In genomic region chr14:57524671-57525387, GRCm38 (mm10) we compare ENCODE assay signal across 8 mouse cellular contexts. TPM values are rescaled to one million over a fixed set of nuclear protein-coding genes. Genes with fewer than 3 reads are reported as not detected.
DNase-seq lines count a peak whose midpoint lies in the region; ATAC-seq and TF ChIP-seq lines count a peak whose summit lies in the region.

Gene Il17d (plus strand): TSS chr14:57524777.

- TF ChIP-seq CTCF in bone marrow, adult 2 months (IDR thresholded peaks at IDR 0.05; ENCODE audit: control insufficient read depth, insufficient read depth, low read length): no peak

- peak within 1 kb of the TSS; percentile 12 for H3ac ChIP-seq in myocyte (ENCODE audit: control insufficient read depth, insufficient read length)

- H3K4me3 ChIP-seq in bone marrow, adult 2 months (replicated peaks; ENCODE audit: control insufficient read depth, low read depth, low read length): peak within 1 kb of the TSS; percentile 49
- H3K4me3 ChIP-seq in forebrain, embryonic 12.5 days (replicated peaks): peak within 1 kb of the TSS; percentile 81
- H3K4me3 ChIP-seq in hindbrain, embryonic 11.5 days (ENCODE audit: low read depth, low read length): peak within 1 kb of the TSS; percentile 73
- H3K4me3 ChIP-seq in limb, embryonic 13.5 days: peak within 1 kb of the TSS; percentile 75
- H3K4me3 ChIP-seq in myocyte: peak within 1 kb of the TSS; percentile 16

- TF ChIP-seq POLR2A in bone marrow, adult 2 months (IDR thresholded peaks at IDR 0.05; ENCODE audit: borderline replicate concordance, control insufficient read depth, low read depth, low read length): no peak
- TF ChIP-seq POLR2A in myocyte (IDR thresholded peaks at IDR 0.05; ENCODE audit: insufficient read length, low read depth): no peak

- peak within 1 kb of the TSS; percentile 72 for H3K9ac ChIP-seq in forebrain, embryonic 12.5 days
- peak within 1 kb of the TSS; percentile 68 for H3K9ac ChIP-seq in hindbrain, embryonic 11.5 days (ENCODE audit: low read depth, low read length)
- H3K9ac ChIP-seq in limb, embryonic 13.5 days: peak within 1 kb of the TSS; percentile 82

- no peaks in the 10 kb centered on the region for H3K36me3 ChIP-seq in forebrain, embryonic 12.5 days (replicated peaks)
- no peaks in the 10 kb centered on the region for H3K36me3 ChIP-seq in hindbrain, embryonic 11.5 days (ENCODE audit: control insufficient read depth, insufficient read depth, low read length)
- no peaks in the 10 kb centered on the region for H3K36me3 ChIP-seq in limb, embryonic 13.5 days
- no peaks in the 10 kb centered on the region for H3K36me3 ChIP-seq in myocyte (ENCODE audit: control insufficient read depth, insufficient read depth)

- peak within 1 kb of the TSS; percentile 88 for H3K4me2 ChIP-seq in forebrain, embryonic 12.5 days
- H3K4me2 ChIP-seq in hindbrain, embryonic 11.5 days (replicated peaks; ENCODE audit: low read depth, low read length): peak within 1 kb of the TSS; percentile 94
- peak within 1 kb of the TSS; percentile 88 for H3K4me2 ChIP-seq in limb, embryonic 13.5 days (replicated peaks)
- H3K4me2 ChIP-seq in myocyte (ENCODE audit: low read depth): peak within 1 kb of the TSS; percentile 61

- ATAC-seq in forebrain, embryonic 12.5 days (ENCODE audit: low FRiP score): peak; percentile 64
- ATAC-seq in hindbrain, embryonic 11.5 days (ENCODE audit: low FRiP score): peak; percentile 59
- ATAC-seq in limb, embryonic 13.5 days (ENCODE audit: low FRiP score, low read depth): peak; percentile 28; the same call in 1 of the 2 replicates

- no peaks in the 10 kb centered on the region for H3K9me3 ChIP-seq in forebrain, embryonic 12.5 days
- H3K9me3 ChIP-seq in hindbrain, embryonic 11.5 days (ENCODE audit: control insufficient read depth, low read length): no peaks in the 10 kb centered on the region
- no peaks in the 10 kb centered on the region for H3K9me3 ChIP-seq in limb, embryonic 13.5 days

- no peak within 1 kb of the TSS for H3K27ac ChIP-seq in bone marrow, adult 2 months (ENCODE audit: control insufficient read depth, insufficient read depth, low read depth, low read length, poor library complexity)
- peak within 1 kb of the TSS; percentile 70; the same call in 1 of the 2 replicates for H3K27ac ChIP-seq in forebrain, embryonic 12.5 days
- H3K27ac ChIP-seq in hindbrain, embryonic 11.5 days (ENCODE audit: low read depth, low read length): no peak within 1 kb of the TSS
- peak within 1 kb of the TSS; percentile 82 for H3K27ac ChIP-seq in limb, embryonic 13.5 days

- DNase-seq in left cerebral cortex, adult 18-20 months (ENCODE audit: low spot score in 2 of 2): peak in 1 of 2 experiments; percentile 36
- no peak for DNase-seq in left cerebral cortex, adult 11 months (ENCODE audit: low spot score)
- peak; percentile 67 for DNase-seq in hindbrain, embryonic 11.5 days (ENCODE audit: low spot score)
- DNase-seq in spleen, postnatal 14 days (ENCODE audit: low spot score in 2 of 2): no peak

- H3K79me2 ChIP-seq in myocyte (ENCODE audit: control insufficient read depth, insufficient read depth): no peaks in the 10 kb centered on the region

- peaks cover 49% of the 10 kb centered on the region for H3K27me3 ChIP-seq in forebrain, embryonic 12.5 days
- peaks cover 2% of the 10 kb centered on the region for H3K27me3 ChIP-seq in hindbrain, embryonic 11.5 days (ENCODE audit: control insufficient read depth, insufficient read depth, low read length)
- H3K27me3 ChIP-seq in limb, embryonic 13.5 days: no peaks in the 10 kb centered on the region
- H3K27me3 ChIP-seq in myocyte (ENCODE audit: control insufficient read depth, insufficient read depth, insufficient read length): peaks cover 22% of the 10 kb centered on the region

- H3K4me1 ChIP-seq in bone marrow, adult 2 months (ENCODE audit: control insufficient read depth, insufficient read depth, low read length): no peaks in the 10 kb centered on the region; the same call in none of the 2 replicates
- peaks cover 11% of the 10 kb centered on the region for H3K4me1 ChIP-seq in forebrain, embryonic 12.5 days
- H3K4me1 ChIP-seq in hindbrain, embryonic 11.5 days (replicated peaks; ENCODE audit: control insufficient read depth, insufficient read depth, low read length): no peaks in the 10 kb centered on the region
- peaks cover 31% of the 10 kb centered on the region for H3K4me1 ChIP-seq in limb, embryonic 13.5 days

- WGBS in bone marrow, adult 2 months: 6% methylated on average over 80 of the region's 104 CpGs
- 1% methylated on average over 60 of the region's 104 CpGs for WGBS in forebrain, embryonic 12.5 days
- WGBS in hindbrain, embryonic 11.5 days: under 1% methylated on average over 58 of the region's 104 CpGs
- under 1% methylated on average over 66 of the region's 104 CpGs for WGBS in limb, embryonic 13.5 days

TF ChIP-seq in myocyte, 11 proteins besides CTCF, POLR2A, EP300 and RAD21:
- TF ChIP-seq MYOG (IDR thresholded peaks at IDR 0.05; ENCODE audit: control insufficient read depth in 1 of 3, insufficient read depth in 1 of 3, insufficient read length in 2 of 3, low read depth in 2 of 3) (no peak), MYOD1 (IDR thresholded peaks at IDR 0.05; ENCODE audit: control insufficient read depth in 1 of 3, insufficient read length in 2 of 3, low read depth in 2 of 3) (no peak), SRF (IDR thresholded peaks at IDR 0.05; ENCODE audit: control insufficient read depth, insufficient read length, low read depth) (no peak), REST (IDR thresholded peaks at IDR 0.05; ENCODE audit: insufficient read depth, insufficient read length) (no peak), MAX (IDR thresholded peaks at IDR 0.05; ENCODE audit: low read depth) (no peak), TCF12 (IDR thresholded peaks at IDR 0.05; ENCODE audit: insufficient read depth, poor library complexity, severe bottlenecking) (no peak), E2F4 (IDR thresholded peaks at IDR 0.05; ENCODE audit: insufficient read depth) (no peak), CEBPB (IDR thresholded peaks at IDR 0.05; ENCODE audit: insufficient read depth, poor library complexity, severe bottlenecking) (no peak), USF1 (IDR thresholded peaks at IDR 0.05; ENCODE audit: low read depth) (no peak), POLR2AphosphoS2 (IDR thresholded peaks at IDR 0.05; ENCODE audit: insufficient read length, low read depth) (no peak)
TF ChIP-seq in myocyte: peak in this region for 0.

RNA-seq across cellular contexts. Expression of gene Il17d, which starts in this region (rescaled TPM):
- total RNA-seq in left cerebral cortex, adult 18-20 months (2021): 10 to 100 TPM; 16.1 to 18.9 TPM
- polyA plus RNA-seq in bone marrow, adult 2 months (2011; ENCODE audit: insufficient read depth, insufficient read length, low replicate concordance, missing spikeins): 2.0 and 2.4 TPM in 2 replicates
- 2.1 and 2.7 TPM in 2 replicates for polyA plus RNA-seq in forebrain, embryonic 12.5 days (2016; fragmentation: Nextera tagmentation; extraction: Ambion mirVana)
- 0.57 and 1.5 TPM in 2 replicates for polyA plus RNA-seq in hindbrain, embryonic 11.5 days (2014; fragmentation: Nextera tagmentation; extraction: Ambion mirVana)
- polyA plus RNA-seq in limb, embryonic 13.5 days (2015; fragmentation: Nextera tagmentation; extraction: Ambion mirVana): 7.9 and 9.2 TPM in 2 replicates
- polyA plus RNA-seq in myocyte (2012; fragmentation: generic; extraction: Trizol): 0.04 TPM

Comparison
In these comparisons a context has a peak if more than half of its experiments do, and no peak if none do; other contexts are left out.
1. H3K27ac ChIP-seq: peak in forebrain, embryonic 12.5 days (single experiment) and limb, embryonic 13.5 days (single experiment); none in bone marrow, adult 2 months (single experiment) and hindbrain, embryonic 11.5 days (single experiment).
2. H3K4me3 ChIP-seq: peak in every context shown above with its lines; median percentile 81 in forebrain, embryonic 12.5 days; 75 in limb, embryonic 13.5 days; 73 in hindbrain, embryonic 11.5 days; 49 in bone marrow, adult 2 months; 16 in myocyte.
3. Peak in every context shown above with its lines, with median percentiles within 50 percentile points of each other: ATAC-seq, H3K4me2 ChIP-seq and H3K9ac ChIP-seq.